Mouse (Mus musculus): ENCODE measurements at regions not wholly inside any gene's neighbourhood (a gene's known extent, or its start where the extent isn't known, plus 50 kb on each side); places are given as distances from the start of the nearest gene placed in this dataset.
"Not testable (repeated sequence)": the region's sequence is repeated elsewhere in the genome, so short reads cannot be mapped to it uniquely, and the experiment has no call there.

DNA sequence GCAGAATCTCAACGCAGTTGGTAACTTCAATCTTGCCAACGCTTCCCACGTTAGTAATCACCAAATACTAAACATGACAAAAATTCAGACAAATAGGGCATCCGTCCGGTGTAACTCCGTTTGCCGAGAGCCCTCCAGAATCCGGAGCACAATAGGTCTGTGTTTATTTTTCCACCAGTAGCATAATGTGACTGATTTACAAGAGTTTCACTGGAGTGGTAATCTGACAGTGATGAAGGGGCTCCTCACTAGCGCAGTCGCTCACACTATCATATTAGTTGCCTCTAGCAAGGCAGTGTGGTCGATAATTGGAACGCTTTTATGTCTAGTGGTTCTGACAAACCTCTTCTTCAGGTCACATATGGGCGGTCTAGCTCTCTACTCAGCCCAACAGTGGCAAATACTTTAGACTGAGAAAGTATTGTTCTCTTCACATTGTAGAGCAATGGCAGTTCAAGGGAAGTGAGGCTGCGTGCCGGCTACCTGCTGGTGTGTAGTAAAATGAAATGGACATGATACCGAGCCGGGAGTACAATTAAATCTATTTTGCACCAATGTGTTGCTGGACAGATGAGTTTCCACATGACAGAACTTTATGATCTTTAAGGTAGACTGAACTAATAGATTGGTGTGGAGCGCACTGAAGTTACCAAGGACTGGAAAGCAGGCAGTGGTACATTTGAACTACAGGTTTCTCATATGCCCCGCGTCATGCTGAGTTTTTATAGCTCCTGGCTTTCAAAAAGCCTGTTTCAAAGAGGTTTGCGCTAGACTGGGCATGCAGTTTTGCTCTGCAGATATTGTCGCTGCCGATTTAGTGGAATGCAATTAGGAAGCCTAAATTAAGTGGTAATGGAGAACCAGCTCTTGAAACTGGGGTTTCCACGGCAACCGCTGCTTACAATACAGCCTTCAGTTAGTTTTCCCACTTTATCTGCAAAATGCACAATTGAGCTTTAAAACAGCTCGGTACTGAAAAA lies 155.7 kb upstream of the Pou3f3 start:
- DNase-seq (ENCODE audit: low read depth, low spot score) = peak; percentile 55

DNA sequence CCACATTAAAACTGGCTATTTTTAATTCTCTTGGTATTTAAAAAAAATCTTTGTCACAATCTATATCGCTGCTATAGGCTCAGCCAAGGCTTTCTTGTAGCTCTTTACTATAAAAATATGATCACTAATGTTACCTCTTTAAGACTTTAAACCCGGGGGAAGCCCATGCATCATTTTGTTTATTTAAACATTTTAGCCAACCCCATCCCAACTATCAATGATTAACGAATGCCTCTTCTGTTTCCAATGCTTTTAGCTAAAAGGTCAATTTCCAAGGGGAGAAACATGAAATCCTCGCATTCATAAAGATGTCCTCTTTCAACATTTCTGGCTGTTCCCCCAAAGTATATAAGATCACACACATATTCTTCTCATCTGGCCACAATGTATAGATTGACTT lies 153.6 kb upstream of the Pou3f3 start:
- no peak for DNase-seq (ENCODE audit: low read depth, low spot score)

DNA sequence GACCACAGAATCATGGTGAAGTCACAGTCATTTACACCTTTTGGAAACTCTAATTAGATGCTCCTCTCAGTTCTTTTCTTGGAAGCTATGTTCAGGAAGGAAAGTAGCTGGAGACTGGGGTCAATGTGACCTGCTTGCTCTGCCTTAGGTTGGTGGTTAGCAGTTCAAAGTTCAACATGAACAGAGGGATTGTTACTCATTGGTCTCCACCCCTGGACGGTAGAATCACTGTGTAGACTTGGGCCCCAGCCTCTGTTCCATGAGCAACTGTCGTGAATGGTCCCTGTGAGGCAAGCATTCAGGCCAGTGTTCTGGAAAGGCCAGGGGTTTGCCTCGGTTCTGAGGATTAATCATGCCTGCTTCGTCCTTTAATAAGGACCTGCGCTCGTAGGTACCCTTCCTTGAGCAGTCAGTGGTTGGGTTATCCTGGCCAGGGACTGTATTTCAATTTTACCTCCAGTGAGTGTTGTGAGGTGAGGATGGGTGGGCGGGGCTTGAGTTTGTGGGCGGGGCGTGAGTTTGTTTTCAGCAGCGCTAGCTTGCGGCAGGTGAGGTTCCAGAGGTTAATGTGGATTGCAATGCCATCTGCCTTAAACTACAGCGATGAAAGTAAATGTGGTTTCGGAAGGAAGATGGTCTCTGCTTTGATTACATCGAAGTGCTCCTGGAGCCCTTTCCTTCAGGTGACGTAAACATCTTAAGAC lies 152.6 kb upstream of the Pou3f3 start:
- DNase-seq (ENCODE audit: low read depth, low spot score) = no peak

DNA sequence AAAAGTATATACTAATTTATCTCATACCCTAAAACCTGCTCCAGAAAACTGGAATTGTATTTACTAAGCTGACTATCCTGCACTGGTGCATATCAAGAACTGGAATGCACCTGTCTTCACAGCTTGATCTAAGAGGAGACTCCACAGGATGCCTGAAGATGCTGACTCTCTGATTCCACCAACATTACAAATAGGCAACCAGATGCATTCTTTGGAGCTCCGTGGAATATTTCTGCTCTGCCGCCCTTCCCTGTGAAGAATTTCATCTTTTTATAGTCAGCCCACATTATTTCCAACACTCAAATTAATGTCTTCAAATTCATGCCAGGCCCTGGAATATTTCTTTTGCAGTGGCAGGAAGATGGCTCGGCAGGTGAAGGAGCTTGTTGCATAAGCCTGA lies 148.7 kb upstream of the Pou3f3 start:
- no peak for DNase-seq (ENCODE audit: low read depth, low spot score)

DNA sequence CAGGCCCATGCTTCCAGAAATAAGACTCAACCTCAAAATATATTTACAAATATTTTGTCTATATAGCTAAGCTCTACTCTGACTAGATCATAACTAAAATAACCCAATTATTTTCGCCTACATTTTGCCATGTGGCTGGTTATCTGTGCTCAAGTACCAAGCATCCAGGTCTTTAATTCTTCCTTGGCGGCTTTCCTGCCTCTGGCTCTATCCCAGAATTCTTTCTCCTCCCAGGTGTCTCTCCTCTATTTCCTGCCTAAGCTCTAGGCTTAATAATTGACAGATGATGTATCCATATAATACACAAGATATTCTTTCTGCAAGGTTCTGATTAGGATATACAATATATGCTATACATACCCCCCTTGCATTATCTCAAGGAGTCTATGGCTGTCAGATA lies 138.3 kb upstream of the Pou3f3 start:
- DNase-seq (ENCODE audit: low read depth, low spot score) = no peak

DNA sequence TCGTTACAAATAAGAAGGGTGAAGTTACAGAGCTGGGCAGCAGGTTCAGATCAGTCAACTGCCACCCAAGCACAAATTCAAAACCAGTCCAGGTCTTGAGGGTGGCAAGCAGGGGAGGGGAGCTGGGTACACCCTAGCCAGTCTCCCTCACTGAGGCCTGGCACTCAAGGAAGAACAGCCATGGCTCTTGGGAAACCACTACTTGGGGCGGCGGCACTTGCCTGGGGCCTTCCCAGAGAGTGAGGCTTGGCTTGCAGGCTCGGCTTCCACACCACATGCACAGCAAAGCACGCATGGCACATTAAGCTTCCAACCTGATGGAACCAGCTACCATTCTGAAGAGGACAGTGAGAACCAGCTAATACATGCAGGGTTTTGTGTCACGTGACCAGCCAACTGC lies 127.9 kb upstream of the Pou3f3 start:
- no peak for DNase-seq (ENCODE audit: low read depth, low spot score)

DNA sequence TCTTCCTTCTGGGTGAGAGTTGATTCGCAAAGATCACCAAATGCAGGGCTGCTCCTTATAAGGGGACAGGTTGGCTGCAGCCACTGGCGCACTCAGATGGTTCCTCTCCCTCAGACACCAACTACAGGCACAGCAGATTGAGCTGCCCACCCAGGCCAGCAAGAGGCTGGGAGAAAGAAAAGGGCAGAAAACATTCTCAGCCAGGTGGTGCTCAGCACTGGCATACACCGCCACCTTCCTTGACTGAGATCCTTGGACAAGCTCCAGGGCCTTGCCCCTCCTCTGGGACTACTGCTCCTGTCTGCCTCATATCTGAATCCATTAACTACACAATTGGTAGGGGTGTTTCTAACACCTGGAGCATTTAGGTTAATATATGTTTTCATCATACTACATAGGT lies 110.4 kb upstream of the Pou3f3 start:
- no peak for DNase-seq (ENCODE audit: low read depth, low spot score)

DNA sequence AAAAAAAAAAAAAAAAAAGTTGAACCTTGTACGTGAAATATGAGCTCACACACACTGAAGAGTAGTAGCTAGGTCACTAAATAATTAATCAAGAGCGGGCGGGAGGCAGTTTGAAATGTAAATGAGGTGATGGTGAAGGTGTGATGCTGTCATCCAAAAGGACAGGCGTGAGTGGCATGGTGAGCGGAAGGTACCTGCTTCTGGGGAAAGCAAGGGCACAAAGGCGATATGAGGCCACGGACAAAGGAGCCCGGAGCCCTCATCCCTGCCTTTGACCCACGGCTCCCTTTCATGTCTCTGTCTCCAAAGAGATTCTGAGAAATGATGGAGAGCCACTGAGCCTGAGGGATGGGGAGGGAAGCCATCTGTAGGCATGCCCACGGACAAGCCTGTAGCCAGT lies 107.1 kb upstream of the Pou3f3 start:
- DNase-seq (ENCODE audit: low read depth, low spot score) = no peak

DNA sequence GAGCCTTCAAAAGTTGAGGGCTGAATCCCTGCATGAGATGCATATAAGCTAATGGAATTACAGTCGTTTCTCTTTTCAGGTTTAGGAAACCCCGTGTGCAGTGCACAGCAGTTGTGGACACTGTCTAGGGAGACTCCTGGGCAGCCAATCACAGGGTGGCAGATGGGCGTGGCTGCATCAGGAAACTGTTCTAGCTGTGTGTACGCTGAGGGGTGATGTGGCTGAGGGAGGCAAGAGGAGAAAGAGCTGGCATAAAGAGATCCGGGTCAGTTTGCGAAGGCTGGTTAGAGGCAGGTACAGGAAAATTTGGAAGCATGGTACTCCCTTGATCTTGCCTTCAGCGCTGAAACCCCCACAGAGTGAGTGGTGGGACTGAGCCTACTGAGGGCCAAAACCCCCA lies 106.1 kb upstream of the Pou3f3 start:
- no peak for DNase-seq (ENCODE audit: low read depth, low spot score)

DNA sequence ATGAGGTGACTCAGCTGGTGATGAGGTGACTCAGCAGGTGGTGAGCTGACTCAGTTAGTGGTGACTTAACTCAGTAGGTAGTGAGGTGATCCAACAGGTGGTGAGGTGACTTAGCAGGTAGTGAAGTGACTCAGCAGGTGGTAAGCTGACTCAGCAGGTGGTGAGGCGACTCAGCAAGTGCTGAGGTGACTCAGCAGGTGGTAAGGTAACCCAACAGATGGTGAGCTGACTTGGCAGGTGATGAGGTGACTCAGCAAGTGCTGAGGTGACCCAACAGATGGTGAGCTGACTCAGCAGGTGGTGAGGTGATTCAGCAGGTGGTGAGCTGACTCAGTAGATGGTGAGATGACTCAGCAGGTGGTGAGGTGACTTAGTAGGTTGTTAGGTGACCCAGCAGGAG lies 103.7 kb upstream of the Pou3f3 start:
- no peak for DNase-seq (ENCODE audit: low read depth, low spot score)

DNA sequence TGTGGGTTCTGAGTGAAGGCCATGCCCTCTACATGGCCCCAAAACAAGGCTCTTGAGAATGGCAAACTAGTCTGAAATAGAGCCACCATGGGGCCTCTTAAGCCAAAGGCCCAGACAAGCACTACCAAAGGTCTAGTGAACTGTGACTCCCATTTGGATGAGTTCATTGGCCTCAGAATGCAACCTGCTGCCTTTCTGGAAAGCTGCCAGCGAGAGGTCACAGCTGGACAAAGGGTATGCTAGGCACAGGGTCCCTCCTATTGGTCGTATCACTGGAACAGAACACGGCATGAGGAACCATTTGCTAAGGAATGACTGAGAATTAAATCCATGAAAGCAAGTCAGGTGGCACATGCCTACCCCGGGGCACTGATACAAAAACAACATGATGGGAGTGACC lies 98.5 kb upstream of the Pou3f3 start:
- DNase-seq (ENCODE audit: low read depth, low spot score) = no peak

DNA sequence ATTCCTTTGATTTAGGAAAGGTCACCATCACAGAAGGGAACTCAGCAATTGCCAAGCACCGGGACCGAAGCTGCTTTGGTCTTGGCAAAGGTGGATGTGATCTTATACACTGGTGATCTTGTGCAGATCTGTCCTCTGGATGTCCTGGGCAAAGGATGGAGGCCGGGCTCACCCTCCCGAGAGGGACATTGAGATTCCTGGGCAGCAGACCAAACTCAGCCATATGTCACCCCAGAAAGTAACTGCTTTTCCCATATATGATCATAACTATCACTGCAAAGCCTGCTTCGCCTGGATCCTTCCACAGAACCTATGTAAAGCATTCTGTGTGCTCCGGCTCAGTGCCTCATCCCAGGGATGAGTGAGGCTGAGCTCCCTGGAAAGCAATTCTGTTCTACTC lies 96.3 kb upstream of the Pou3f3 start:
- DNase-seq (ENCODE audit: low read depth, low spot score) = no peak

DNA sequence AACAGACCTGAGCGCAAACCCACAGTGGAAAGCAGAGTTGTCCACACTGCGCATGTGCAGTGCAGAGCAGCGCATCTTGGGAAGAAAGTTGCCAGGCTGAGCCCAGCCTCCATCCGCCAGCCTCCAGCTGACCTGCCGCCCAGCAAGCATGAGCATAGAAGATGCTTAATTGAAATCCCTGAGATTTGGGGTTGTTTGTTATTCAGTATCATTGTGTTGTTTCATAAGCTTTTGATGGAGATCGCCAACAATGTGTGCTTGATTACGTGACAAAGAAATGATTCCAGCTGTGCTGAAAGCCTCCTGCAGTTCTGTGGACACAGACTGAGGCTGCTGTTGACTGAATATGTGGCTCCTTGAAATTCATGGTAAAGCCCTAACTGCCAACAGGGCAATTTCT lies 89.3 kb upstream of the Pou3f3 start:
- DNase-seq (ENCODE audit: low read depth, low spot score) = no peak

DNA sequence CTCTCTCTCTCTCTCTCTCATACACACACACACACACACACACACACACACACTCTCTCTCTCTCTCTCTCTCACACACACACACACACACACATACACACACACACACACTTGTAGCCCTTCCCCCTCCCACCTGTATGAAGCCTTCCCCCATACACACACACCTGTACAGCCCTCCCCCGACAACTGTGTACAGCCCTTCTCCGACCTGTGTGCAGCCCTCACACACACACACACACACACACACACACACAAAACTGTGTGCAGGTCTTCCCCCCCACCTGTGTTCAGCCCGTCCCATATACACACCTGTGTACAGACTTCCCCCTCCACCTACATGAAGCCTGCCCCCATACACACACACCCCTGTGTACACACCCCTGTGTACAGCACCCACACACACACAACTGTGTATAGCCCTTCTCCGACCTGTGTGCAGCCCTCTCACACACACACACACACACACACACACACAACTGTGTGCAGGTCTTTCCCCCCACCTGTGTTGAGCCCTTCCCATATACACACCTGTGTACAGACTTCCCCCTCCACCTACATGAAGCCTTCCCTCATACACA lies 88.0 kb upstream of the Pou3f3 start:
- not testable (repeated sequence) for DNase-seq (ENCODE audit: low read depth, low spot score)

DNA sequence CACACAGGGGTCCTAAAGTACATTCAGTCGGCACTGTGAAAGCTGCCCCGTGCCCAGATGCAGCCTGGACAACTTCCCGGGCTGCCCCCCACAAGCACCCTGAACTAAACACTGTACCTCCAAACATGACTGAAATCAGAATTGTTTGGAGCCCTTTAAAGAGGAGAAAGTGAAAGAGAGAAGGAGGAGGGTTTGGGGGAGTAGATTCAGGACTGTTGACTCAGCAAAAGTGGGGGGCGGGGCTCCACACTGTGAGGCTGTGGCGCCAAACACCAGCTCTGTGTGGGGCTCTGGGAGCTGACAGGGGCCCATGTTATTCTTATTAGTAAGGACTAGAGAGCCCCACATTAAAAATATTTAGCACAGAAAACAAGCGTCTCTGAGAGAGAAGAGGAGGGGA lies 71.8 kb upstream of the Pou3f3 start:
- no peak for DNase-seq (ENCODE audit: low read depth, low spot score)

DNA sequence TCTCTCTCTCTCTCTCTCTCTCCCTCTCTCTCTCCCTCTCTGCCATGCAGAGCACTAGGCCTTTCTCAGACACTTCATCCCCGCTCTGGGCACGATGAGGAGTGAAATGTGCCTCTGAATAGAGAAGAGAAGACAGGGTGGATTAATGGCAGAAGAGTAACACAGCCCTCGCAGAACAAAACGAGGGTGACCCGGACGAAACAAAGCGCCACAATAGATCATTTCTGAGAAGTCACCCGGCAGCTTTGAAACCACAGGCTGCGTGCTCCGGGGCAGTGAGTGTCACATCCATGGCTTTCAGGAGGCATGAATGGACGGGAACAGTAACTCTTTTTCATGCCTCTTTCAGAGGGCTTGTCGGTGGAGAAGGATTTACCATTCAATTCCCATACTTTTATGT lies 66.8 kb upstream of the Pou3f3 start:
- peak; percentile 84 for DNase-seq (ENCODE audit: low read depth, low spot score)

DNA sequence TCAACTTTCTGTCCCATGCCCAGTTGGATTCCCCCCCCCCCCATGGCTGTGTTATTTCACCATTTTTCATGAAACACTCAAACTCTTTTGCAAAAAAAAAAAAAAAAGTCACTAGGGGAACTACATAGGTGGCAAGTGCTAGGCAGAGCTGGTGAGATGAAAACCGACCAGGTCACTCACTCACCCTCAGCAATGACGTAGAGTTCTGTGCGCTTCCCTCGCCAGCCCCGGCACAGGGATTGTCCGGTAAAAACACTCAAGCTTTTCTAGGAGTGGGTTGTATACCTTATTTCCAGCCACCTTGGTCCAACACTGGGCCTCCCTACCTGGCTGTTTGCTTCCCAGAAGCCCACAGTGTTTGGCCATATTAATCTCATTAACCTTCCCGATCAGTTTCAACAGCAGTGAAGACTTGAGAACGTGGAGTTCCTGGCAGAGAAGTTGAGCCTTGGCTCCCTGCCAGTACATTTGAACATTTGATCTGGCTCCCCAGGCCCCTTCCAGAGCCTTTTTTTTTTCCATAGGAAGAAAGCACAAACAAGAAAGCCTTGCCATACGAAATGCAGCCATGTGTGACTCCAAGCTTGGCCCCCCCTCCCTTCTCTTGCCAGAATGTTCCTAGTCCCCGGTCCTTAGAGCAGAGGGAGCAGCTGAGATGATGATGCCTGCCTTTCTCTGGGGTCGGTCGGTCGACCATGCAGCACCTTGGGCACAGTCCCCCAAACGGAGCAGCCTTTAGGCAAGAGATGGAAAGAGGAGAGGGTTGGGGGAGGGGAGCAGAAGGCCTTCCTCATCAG lies 65.9 kb upstream of the Pou3f3 start:
- DNase-seq (ENCODE audit: low read depth, low spot score) = peak; percentile 36

DNA sequence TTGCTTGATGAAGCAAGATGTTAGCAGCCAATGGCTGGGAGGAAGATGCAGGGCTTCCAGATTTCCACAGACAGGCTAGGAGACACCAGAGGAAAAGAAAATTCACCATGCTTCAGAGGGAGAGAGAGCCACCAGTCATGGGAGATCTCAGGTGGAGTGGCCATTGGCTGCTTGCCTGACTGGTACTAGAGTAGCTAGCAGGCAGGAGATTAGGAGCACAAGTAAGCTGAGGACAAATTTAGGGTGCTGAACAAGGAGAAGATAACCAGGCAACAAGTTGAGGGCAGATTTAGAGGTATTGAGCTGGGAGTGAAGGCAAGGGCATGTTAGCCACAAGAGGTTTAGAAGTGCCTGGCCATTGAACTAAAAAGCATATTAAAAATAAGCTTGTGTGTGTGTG lies 63.3 kb upstream of the Pou3f3 start:
- DNase-seq (ENCODE audit: low read depth, low spot score) = no peak

DNA sequence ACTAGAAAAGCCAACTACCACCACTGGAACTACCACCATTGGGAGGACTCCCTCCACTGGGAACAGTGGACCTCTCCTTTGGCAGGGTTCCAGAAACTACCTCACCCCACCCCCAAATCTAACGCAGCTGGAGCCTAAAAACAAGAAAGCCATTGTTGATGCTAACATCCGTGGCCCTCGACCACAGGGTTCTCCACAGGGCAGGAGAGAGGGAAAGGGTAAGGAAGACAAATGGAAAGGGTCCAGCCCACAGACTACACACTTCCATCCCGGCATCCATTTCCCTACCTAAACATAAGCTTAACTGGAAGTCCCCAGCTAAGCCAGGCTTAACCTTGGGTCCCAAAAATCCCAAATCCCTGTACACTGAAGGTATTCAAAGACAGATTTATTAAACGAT lies 59.0 kb upstream of the Pou3f3 start:
- DNase-seq (ENCODE audit: low read depth, low spot score) = no peak

Measured in mesoderm, embryonic 11.5 days (tissue).